Mouse (Mus musculus) brain, embryonic 14.5 days (tissue): ENCODE measurements at regions not wholly inside any gene's neighbourhood (a gene's known extent, or its start where the extent isn't known, plus 50 kb on each side); places are given as distances from the start of the nearest gene placed in this dataset.

Experiments used
- CTCF ChIP-seq: fragments of 200-500 bp; IDR thresholded peaks from 2 replicates; pipeline ENCODE4 v1.5.1; 2012; ENCODE audit warnings: inconsistent platforms, mild to moderate bottlenecking, moderate library complexity, borderline replicate concordance; ENCODE audit not compliant: insufficient read depth, insufficient read length; ENCODE audit errors: extremely low read depth
- POLR2A ChIP-seq: fragments of 200-500 bp; IDR thresholded peaks from 2 replicates; pipeline ENCODE4 v1.6.1; 2012; ENCODE audit warnings: mild to moderate bottlenecking, inconsistent platforms, borderline replicate concordance; ENCODE audit not compliant: poor library complexity, insufficient read depth, insufficient read length, severe bottlenecking; ENCODE audit errors: extremely low read depth

GRCm38 (mm10) chr17:16311914-16312313, 481.1 kb upstream of the Rgmb start:
- TF ChIP-seq CTCF (no peak), POLR2A (no peak)
